Mouse (Mus musculus) gastrocnemius, postnatal 25 days (tissue): ENCODE measurements around the gene Appl2. TPM values are rescaled to one million over a fixed set of nuclear protein-coding genes. Genes with fewer than 3 reads are reported as not detected.
A peak's percentile ranks its signal among the peaks of the same experiment; 100 is the strongest.
"Not testable (repeated sequence)": the region's sequence is repeated elsewhere in the genome, so short reads cannot be mapped to it uniquely, and the experiment has no call there.

Experiments
- DNase-seq: peaks from one replicate; pipeline ENCODE4 v3.0.0; 2022
- long read RNA-seq, 2 experiments: library from polyadenylated mRNA; stranded (forward); transcript quantifications; one replicate each; pipeline ENCODE4 v2.0.0; 2021
- total RNA-seq, 2 experiments: library from RNA; stranded (reverse); gene quantifications; 1 replicate in 1 of 2; 2 replicates in 1 of 2; pipeline ENCODE4 v1.2.3; 2021

Gene Appl2
- 10 to 100 TPM; 15.4 to 16.0 TPM for total RNA-seq
- long read RNA-seq, experiment 1, transcript Appl2-201 (21 exons, 3,020 nt), result major isoform, 5 of 16 reads
- long read RNA-seq, experiment 1, partial matches to known transcripts, result 1 of 16 reads
- long read RNA-seq, experiment 1, other reads (novel, unspliced or antisense), result 10 of 16 reads
- long read RNA-seq, experiment 2, transcript Appl2-201 (21 exons, 3,020 nt), result major isoform, 16 of 21 reads
- long read RNA-seq, experiment 2, partial matches to known transcripts, result 2 of 21 reads
- long read RNA-seq, experiment 2, other reads (novel, unspliced or antisense), result 3 of 21 reads

DNA sequence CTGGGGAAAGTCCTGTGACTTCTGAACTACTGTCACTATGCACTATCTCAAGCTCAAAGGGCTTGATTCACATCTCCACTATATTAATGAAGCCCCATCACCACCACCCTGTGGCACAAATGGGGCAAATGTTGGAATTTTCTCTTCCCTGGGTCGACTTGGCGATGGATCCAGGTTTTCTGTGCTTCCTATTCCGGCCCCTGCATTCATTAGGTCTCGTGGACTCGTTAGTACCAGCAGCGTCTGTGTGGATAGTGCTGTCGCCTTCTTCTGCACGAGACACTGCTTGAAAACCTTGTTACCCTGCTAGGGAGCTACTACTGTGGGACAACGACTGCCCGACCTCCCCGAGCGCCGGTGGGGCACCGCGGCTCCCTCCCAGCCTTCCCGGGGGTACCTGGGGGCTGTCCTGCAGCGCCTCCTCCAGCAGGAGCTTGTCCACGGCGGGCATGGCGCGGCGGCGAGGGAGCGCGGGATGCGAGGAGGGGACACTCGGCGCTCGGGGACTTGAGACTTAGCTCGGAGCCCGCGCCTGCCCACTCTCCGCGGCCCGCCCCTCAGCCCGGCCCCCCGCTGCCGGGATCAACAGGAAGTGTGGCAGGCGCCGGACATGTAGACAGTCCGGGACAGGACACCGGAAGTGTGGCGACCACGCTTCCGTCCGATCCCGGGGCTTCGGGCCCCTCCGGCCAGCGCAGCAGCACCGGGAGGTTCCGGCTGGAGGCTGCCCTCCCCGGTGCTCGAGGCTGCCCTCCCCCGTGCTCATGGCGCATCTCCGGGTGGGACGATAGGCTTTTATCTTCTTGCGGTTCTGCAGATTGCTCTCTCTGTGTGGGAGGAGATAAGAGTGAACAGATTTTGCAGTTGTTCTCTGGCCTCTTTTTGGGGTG is at the start of gene Appl2:
TSS of gene Appl2 (minus strand) at position 608 of the 890 bp plus-strand sequence.
- DNase-seq, result peak; percentile 94

DNA sequence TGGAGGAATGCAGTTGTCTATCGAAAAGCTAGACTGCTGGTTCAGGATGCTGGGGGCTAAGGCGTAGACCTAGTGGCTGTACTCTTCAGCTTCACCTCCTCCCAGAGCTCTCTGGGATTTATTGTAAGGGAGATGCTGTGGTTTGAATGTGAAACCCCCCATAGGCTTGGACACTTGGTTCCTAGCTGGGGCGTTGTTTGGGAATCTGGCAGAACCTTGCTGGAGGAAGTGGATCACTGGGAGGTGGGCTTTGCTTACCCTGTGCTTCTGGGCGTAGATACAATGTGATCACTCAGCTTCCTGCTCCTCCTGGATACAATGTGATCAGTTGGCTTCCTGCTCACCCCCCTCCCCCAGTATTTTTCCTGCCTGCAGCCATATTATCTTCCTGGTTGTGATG is 47.7 kb upstream of the Appl2 start:
- no peak for DNase-seq

DNA sequence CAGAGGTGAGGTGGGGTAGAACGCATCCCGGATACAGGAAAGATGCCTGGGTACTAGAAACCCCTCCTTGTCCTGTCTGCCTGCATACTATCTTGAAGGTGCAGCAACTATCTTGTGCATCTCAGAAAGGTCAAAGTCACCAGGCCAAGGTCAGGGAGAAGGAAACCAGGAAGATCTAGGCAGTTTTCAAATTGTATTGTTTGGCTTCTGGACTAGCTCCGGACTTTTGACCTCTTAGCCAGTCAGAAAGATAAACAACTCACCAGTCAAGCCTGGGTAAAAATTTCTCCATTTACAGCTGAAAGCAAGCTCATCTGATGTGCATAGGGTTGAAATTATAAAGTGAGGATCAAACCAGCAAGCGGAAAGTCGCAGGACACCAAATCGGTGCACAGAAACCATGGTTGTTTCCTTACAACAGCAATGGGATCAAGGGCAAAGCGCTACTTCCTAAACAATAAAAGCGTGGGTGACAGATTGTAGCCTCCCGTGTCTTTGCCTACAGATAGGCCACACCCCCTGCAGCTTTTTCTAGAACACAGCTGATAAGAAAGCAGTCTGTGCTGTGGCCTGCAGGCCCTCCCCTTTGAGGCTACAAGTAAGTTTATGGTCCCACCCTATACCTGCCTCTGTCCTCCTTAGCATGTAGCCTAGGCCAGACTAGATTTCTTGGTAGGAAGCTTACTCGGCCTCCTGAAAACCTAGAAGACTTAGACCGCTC is 43.8 kb upstream of the Appl2 start:
- no peak for DNase-seq

DNA sequence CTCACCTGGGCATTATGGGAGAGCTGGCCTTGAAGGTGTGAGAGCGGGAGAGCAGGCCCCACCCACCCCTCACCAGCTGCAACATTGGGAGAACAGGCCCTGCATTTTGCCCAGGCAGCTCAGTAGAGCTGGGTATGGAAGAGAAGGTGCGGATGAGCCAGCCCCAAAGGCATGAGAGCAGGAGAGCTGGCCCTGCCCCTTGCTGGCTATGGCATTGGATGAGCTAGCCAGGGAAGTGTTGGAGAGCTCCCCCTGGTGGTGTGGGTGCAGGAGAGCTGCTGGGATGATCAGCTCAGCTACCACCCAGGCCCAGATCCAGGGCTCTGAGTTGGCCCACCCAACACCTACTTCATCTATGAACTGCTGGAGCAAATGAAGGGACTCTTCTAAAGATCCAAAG is 39.7 kb upstream of the Appl2 start:
- no peak for DNase-seq

DNA sequence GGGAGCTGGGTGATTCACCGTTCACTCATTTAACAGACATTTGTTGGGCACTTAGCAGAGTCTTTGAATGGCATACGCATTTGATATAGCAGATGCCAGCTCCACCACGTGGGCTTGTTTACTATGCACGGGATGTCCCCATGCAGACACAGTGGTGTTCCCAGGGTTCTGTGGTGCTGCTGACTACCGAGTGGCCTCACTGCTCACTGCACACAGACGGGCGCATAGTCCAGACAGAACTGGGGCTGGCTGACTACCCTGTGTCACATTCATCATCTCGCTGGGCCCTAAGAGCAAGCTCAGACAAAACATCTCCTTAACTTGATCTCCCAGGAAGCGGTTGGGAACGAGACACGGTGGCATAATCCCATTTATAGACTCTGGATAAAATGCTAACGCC is 32.8 kb upstream of the Appl2 start:
- no peak for DNase-seq

DNA sequence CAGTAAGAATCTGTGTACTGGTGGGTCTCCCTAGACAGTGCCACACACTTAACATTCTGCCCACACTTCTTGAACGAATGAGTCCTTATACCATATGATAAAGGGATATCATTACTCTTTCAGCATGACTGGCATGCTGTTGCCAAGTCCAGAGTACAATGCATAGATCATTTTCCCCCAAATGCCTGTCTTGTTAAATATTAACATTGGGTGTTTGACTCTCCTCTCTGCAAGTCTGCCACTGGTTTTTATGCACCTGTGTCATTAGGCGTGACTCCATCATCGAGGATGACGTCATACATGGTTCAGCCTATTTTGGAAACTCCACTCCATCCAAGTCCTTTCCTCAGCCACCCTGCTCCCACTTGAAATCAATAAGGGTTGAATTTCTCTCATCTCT is 18.0 kb upstream of the Appl2 start:
- no peak for DNase-seq

DNA sequence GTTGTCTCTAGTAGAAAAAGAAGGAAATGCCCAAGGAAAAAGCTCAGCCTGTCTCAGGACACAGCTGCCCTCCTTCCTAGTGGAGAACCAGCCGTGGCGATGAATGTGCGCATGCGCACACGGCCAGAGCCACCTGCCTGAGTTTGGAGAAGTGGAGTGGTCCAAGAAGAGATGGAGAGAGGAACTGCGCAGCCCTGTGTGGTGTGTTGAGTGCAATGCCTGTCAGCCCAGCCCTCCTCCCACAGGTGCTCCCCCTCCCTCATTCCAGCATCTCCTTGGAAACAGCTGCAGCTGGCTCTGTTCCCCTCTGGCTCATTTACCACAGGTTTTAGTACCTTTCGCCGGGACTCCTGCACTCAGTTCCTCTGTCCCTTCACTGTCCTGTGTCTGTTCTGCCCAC is 13.4 kb upstream of the Appl2 start:
- no peak for DNase-seq

DNA sequence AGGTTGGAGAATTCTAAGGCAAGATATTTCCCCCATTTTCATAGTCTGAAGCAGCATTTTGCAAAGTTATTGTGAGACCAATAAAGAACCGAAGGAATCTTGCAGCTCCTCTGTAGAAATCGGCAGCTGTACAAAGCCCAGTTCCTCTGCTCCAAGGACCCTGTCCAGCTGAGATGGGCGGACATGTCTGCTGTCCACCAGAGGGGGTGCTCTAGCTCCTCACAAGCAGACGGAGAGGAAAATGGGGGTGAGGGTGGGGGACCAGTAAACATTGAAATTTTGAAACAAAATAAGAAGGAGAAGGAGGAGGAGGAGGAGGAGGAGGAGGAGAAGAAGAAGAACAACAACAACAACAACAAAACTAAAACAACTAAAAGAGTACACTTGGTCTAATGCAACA is 12.1 kb upstream of the Appl2 start:
- no peak for DNase-seq

DNA sequence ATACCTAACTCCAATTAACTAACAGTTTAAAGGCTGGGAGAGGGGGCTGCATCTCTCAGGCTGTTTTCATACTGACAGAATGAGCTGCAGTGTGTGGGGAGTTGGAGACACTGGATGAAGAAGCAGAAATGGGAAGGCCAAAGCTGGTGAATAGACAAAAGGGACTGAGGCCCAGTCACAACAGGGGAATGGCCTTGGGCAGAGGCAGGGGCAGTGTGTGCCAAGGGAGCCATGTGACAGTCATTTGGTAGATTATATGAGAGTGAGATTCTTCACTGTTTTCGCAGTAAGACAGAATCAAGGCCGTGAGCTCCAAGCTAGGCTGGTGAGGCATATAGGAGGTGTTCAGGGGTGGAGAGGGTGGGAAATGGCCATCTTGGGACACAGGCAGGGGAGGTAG is 6.1 kb upstream of the Appl2 start:
- DNase-seq, result no peak

DNA sequence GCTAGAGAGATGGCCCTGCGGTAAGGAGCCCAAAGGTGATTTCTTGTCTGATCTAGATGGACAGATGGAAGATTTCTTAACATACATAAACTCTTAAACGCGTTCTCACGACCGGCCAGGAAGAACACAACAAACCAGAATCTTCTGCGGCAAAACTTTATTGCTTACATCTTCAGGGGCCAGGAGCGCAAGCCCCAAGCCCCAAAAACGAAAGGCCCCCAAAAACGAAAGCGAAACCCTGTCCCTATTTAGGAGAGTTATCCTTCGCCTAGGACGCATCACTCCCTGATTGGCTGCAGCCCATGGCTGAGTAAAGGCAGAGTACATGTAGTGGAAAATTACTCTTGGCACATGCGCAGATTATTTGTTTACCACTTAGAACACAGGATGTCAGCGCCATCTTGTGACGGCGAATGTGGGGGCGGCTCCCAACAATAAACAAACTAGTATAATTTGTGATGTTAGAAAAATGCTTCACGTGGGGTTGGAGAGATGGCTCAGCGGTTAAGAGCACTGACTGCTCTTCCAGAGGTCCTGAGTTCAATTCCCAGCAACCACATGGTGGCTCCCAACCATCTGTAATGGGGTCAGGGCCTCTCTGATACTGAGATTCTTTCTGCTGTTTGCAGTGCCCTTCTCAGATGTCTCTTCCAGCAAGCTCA is 3.8 kb upstream of the Appl2 start:
- DNase-seq, result not testable (repeated sequence)

DNA sequence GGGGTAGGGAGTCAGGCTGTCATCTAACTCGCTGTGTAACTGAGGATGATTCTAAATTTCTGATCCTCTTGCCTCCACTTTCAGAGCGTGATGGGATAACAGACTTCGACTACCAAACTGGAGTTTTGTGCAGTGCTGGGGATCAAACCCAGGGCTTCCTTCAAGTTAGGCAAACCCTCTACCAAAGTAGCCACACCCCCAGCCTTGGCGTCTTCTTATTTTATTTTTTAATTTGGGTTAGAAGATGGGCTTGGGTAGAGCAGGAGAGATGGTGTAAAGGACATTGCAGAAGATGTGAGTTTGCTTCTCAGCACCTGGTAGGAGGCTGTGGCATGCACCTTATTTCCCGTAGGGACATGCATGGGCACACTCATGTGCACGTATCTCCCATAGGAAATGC is 499 bp upstream of the Appl2 start:
- DNase-seq, result no peak

DNA sequence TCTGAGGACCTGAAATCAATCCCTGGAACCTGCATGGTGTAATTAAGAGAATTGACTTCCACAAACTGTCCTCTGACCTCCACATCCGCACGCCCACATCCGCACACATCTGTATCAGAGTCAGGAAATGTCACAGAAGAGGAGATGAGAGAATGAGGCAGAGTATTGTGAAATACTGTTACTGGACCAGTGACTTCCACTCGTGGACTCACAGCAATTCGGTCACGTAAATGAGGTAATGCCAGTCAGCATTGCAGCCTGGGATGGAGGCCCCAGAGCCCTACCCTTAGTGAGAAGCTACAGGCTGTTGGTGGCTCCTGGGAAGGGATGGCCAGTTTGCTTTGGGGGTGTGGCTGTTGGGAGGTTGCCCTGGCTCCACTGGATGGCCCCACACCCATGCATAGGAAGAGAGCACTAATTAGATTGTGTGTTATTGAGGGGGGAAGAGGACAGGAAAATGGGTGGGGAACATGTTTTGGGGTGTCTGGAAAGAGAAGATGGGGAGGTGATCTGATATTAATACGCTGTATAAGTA is 2.1 kb downstream of the Appl2 start:
- DNase-seq, result no peak

DNA sequence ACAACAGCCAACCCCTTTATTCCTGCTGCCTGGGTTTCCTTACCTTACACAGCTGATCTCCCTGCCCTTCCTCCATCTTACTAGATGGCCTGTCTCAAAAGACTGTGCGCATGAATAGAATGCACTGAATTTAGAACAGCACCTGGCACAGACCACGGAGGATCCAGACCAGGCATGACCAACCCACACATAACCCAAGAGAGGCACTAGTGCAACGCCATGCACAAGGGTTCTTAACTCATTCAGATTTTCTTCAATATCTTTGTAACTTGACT is 2.9 kb downstream of the Appl2 start:
- no peak for DNase-seq

DNA sequence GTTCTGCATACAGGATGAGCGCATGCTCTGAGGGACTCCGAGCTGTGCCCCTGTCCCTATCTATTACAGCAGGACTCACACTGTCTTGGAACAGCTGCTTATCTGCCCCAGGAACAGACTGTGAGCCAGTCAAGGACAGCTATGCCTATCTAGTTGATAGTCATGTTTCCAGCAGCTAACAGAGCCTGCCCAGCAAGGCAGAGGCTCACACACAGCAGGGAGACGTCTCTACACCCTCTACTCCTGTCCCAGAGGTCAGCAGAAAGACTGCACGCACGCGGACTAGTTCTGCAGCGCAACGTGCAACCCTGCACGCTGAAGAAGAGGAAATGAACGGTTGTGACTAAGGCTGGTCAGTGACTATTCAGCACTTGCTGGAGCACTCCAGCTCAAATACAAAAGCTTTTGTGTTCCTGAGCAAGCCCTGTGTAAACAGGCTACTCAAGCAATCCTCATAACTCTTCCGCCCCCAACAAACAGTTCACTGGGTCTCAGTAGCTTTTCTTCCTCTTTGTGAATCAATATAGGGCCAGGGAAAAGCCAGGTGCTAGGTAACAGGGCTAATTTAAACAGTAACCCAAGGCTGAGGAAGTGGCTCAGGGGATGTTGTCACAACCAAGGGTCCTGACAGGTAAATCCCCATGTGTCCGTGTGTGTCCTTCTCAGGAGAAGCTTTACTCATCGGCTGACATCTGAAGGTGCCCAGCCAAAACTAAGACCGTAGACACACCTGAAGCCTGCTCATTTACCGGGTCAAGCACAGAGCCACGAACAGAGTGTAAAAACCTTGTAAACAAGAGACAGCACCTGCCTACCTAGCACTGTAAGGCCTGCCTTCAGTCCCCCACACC is 3.4 kb downstream of the Appl2 start:
- DNase-seq, result no peak

DNA sequence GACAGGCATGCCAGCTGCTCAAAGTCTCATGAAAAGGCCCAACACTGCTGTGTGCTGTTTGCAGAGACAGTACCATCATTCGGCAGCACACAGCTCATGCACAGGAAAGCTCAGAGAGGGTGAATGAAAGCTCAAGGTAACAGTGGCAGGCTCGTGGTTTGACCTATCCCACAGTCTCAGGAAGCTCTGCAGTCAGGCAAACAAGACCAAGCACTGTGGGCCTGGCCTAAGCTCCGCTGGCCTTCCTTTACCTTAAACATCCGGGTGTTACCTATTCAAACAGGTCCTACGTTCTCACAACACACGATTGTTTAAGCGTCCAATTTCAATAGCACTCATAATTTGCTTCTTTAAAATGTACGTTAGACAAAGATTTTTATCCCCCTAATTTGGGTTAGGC is 4.4 kb downstream of the Appl2 start:
- no peak for DNase-seq

DNA sequence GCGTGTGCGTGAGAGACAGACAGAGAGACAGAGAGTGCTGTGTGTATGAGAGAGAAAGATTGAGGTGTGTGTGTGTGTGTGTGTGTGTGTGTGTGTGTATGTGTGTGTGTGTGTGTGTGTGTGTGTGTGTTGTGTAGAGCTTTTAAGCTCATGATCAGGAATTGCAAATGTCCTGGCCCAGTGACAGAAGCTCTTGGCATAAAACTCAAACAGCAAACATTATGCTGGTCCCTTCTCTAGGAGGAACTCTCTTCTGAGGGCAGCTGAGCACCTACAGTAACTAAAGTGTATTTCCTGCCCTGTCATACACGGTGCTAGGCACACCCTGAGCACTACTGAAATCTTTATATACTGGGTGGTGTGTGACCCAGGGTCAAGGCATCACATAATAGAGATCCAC is 6.9 kb downstream of the Appl2 start:
- no peak for DNase-seq

DNA sequence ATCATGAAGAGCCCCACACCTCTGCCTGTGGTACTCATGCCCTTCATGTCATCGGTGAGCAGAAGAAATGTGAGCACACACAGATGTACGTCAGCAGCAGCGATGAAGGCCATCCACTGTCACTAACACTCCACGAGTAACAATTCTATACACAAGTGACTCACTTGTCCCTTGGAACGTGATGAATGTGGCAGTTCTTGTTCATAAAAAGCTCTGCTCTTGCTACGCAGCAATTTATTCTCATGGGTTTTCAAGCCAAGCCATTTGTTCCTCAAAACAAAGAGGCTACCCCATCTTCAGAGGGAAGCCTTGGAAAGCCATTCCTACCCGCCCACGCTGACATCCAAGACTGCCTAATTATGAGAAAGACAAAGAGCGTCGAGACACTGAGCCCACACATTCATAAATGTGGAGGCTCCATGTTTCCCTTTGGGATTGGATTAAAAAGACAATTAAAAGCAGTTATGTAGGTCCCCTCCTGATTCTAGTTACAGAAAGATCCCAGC is 8.6 kb downstream of the Appl2 start:
- no peak for DNase-seq

DNA sequence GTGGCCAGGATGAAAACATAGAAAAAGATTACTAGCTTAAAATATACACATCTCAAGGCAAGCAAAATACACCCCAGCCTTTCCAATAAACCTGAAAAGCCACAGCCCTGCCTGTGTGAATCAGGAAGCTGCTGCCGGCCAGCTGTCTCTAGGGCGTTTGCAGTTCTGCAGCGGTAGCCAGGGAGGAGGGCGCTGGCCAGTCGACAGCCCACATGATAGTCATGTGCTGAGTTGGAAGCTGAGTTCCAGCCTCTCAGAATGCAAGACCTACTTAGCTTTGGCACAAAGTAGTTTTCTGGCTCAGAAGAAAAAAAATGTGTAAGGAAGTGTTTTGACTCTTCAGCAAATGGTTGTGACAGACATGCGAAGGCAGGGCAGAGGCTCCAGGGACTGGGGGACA is 11.2 kb downstream of the Appl2 start:
- peak; percentile 92 for DNase-seq

DNA sequence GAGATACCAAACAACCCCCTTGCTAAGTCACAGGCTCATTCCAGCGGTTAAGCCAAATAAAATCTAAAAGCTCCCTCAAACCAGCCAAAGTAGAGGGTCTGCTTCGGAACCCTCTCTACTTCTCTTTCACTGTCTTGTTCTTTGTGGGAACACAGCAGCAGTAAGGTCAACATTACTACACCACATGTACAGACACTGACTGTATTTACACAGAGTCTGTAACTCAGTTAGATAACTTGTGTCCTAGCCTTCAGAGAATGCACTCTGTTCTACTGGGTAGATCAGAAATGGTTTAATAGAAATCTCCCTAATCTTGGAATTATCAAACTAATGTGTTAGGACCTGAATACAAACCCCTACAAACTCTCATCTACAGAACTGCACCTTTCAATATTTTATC is 12.3 kb downstream of the Appl2 start:
- no peak for DNase-seq

DNA sequence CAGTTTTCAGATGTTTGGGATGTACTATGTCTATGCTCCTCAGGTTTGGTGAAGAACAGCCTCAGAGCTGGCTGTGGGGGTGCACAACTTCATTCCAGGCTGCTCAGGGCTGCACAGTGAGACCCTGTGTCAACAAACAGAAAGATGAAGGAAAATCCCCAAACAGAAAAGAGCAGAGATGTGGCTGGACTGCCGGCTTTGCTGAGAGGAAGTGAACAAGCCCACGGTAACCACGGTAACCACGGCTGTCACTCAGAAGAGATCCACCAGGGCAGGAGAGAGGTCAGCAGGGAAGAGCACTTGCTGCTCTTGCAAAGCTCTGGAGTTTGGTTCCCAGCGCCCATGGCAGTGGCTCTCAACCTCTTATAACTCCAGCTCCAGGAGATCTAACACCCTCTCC is 14.1 kb downstream of the Appl2 start:
- no peak for DNase-seq

DNA sequence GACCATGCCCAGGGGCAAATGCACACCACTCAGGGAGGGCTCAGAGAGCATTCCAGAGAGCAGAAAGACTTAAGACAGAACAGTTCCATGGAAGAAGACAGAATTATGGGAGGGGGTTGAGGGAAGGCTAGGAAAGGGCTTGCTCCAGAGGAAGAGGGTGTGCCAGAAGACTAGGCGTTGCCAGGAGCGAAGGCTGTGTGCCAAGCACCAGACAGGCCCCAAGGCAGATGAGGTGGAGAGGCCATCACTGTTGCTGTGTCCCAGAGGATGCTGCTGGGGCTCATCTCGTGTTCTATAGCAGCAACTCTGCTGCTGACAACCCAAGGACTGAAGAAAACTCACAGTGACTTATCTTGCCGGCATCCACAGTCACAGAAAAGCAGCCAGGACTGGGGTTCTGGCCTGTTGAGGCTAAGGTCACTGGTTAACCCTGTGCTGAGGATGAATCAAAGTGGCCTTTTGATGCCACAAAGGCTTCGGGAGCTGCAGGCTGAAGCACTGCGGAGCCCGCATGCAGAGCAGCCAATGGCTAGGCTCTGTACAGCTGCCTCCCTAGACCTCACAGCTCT is 15.6 kb downstream of the Appl2 start:
- DNase-seq, result no peak
